Mouse (Mus musculus) forebrain, embryonic 16.5 days (tissue): Measurements from ENCODE around the gene Rps6ka1. TPM values are rescaled to one million over a fixed set of nuclear protein-coding genes. Genes with fewer than 3 reads are reported as not detected.

Experiments used
- ATAC-seq: fragments of 200-750 bp; cut with Nextera tagmentation; 2 replicates; pipeline ENCODE4 v1.8.0; 2017; ENCODE audit warnings: mild to moderate bottlenecking, moderate library complexity
- H3K27ac ChIP-seq: fragments of 300-500 bp; sonication (generic); 2 replicates; pipeline ENCODE4 v1.5.1; 2014; ENCODE audit warnings: low read length, control low read depth
- H3K27me3 ChIP-seq: fragments of 300-500 bp; sonication (generic); replicated peaks from 2 replicates; pipeline ENCODE4 v1.6.1; 2014; ENCODE audit warnings: low read length; ENCODE audit not compliant: control insufficient read depth, insufficient read depth
- H3K36me3 ChIP-seq: fragments of 300-500 bp; sonication (generic); 2 replicates; pipeline ENCODE4 v1.6.1; 2014; ENCODE audit not compliant: control insufficient read depth, insufficient read depth
- H3K4me1 ChIP-seq: fragments of 300-500 bp; sonication (generic); replicated peaks from 2 replicates; pipeline ENCODE4 v1.6.1; 2014; ENCODE audit warnings: low read length; ENCODE audit not compliant: control insufficient read depth, insufficient read depth
- H3K4me2 ChIP-seq: fragments of 300-500 bp; sonication (generic); 2 replicates; pipeline ENCODE4 v1.6.1; 2014; ENCODE audit warnings: mild to moderate bottlenecking, low read length, control low read depth
- H3K4me3 ChIP-seq: fragments of 300-500 bp; sonication (generic); replicated peaks from 2 replicates; pipeline ENCODE4 v1.5.1; 2014; ENCODE audit warnings: mild to moderate bottlenecking, low read length, control low read depth
- H3K9ac ChIP-seq: fragments of 300-500 bp; sonication (generic); replicated peaks from 2 replicates; pipeline ENCODE4 v1.6.1; 2014; ENCODE audit warnings: low read depth, low read length, control low read depth
- H3K9me3 ChIP-seq: fragments of 300-500 bp; sonication (generic); 2 replicates; pipeline ENCODE4 v1.6.1; 2016; ENCODE audit warnings: low read length; ENCODE audit not compliant: control insufficient read depth
- WGBS: fragments of 180-500 bp; shearing (Covaris S2); extraction: QIAGEN DNeasy Blood & Tissue Kit; methylation state at CpG from one replicate; pipeline ENCODE4 v1.1.7; 2014; 5-methylcytosine and 5-hydroxymethylcytosine counted together
- polyA plus RNA-seq: library from polyadenylated mRNA; unstranded; fragments of >200 nt; fragmentation: Nextera tagmentation; extraction: Ambion mirVana; gene quantifications from 2 replicates; pipeline ENCODE4 v1.2.1, GENCODE M21; 2015

The Rps6ka1 gene
- polyA plus RNA-seq, 1 experiment from 2014 or later: 19.2 TPM

- WGBS: 65% methylated on average over 3 of the region's 3 CpGs
Observed at GRCm38 (mm10) chr4:133884888-133885287, 2.7 kb downstream of the Rps6ka1 start.

GRCm38 (mm10) chr4:133884127-133884753 lies 3.4 kb downstream of the Rps6ka1 start:
- H3K27ac ChIP-seq: no peak overlapping the region
- no peak overlapping the region for H3K4me2 ChIP-seq
- no peaks in the 10 kb centered on the region for H3K9me3 ChIP-seq
- H3K4me3 ChIP-seq: no peak overlapping the region
- H3K27me3 ChIP-seq: no peaks in the 10 kb centered on the region
- ATAC-seq: no peak
- 91% methylated on average over 8 of the region's 8 CpGs for WGBS
- H3K4me1 ChIP-seq: peaks cover 9% of the 10 kb centered on the region
- H3K9ac ChIP-seq: no peak overlapping the region
- no peaks in the 10 kb centered on the region for H3K36me3 ChIP-seq

More at GRCm38 (mm10) chr4:133884888-133885287, 2.7 kb downstream of the Rps6ka1 start:
- no peaks in the 10 kb centered on the region for H3K36me3 ChIP-seq
- H3K9me3 ChIP-seq: no peaks in the 10 kb centered on the region
- no peak overlapping the region for H3K4me2 ChIP-seq
- H3K9ac ChIP-seq: no peak overlapping the region
- ATAC-seq: no peak
- H3K4me3 ChIP-seq: no peak overlapping the region
- peaks cover 9% of the 10 kb centered on the region for H3K4me1 ChIP-seq
- no peak overlapping the region for H3K27ac ChIP-seq
- no peaks in the 10 kb centered on the region for H3K27me3 ChIP-seq

GRCm38 (mm10) chr4:133881851-133882250 lies 5.7 kb downstream of the Rps6ka1 start:
- H3K4me2 ChIP-seq: no peak overlapping the region
- peaks cover 2% of the 10 kb centered on the region; the same call in 1 of the 2 replicates for H3K4me1 ChIP-seq
- H3K9ac ChIP-seq: no peak overlapping the region
- no peaks in the 10 kb centered on the region for H3K9me3 ChIP-seq
- H3K27ac ChIP-seq: no peak overlapping the region
- no peak overlapping the region for H3K4me3 ChIP-seq
- 94% methylated on average over 3 of the region's 3 CpGs for WGBS
- H3K27me3 ChIP-seq: no peaks in the 10 kb centered on the region
- no peaks in the 10 kb centered on the region for H3K36me3 ChIP-seq
- ATAC-seq: no peak

GRCm38 (mm10) chr4:133881399-133881798 lies 6.2 kb downstream of the Rps6ka1 start:
- H3K9me3 ChIP-seq: no peaks in the 10 kb centered on the region
- no peaks in the 10 kb centered on the region for H3K27me3 ChIP-seq
- H3K4me2 ChIP-seq: no peak overlapping the region
- no peaks in the 10 kb centered on the region for H3K4me1 ChIP-seq
- no peak for ATAC-seq
- WGBS: 88% methylated on average over 4 of the region's 4 CpGs
- no peaks in the 10 kb centered on the region for H3K36me3 ChIP-seq
- no peak overlapping the region for H3K27ac ChIP-seq
- H3K4me3 ChIP-seq: no peak overlapping the region
- no peak overlapping the region for H3K9ac ChIP-seq

- 82% methylated on average over 12 of the region's 12 CpGs for WGBS
- Histone ChIP-seq H3K36me3 (no peaks in the 10 kb centered on the region), H3K4me3 (no peak overlapping the region), H3K4me2 (no peak overlapping the region), H3K9ac (no peak overlapping the region), H3K27me3 (no peaks in the 10 kb centered on the region), H3K9me3 (no peaks in the 10 kb centered on the region), H3K4me1 (no peaks in the 10 kb centered on the region), H3K27ac (no peak overlapping the region)
- ATAC-seq: no peak
Observed at GRCm38 (mm10) chr4:133879145-133879902, 8.3 kb downstream of the Rps6ka1 start.

GRCm38 (mm10) chr4:133877850-133878755 lies 9.5 kb downstream of the Rps6ka1 start:
- Histone ChIP-seq H3K27ac (no peak overlapping the region), H3K9ac (no peak overlapping the region), H3K4me3 (no peak overlapping the region), H3K36me3 (no peaks in the 10 kb centered on the region), H3K9me3 (no peaks in the 10 kb centered on the region), H3K4me2 (no peak overlapping the region), H3K27me3 (no peaks in the 10 kb centered on the region), H3K4me1 (no peaks in the 10 kb centered on the region)
- ATAC-seq: no peak
- WGBS: 89% methylated on average over 14 of the region's 14 CpGs

GRCm38 (mm10) chr4:133874865-133875517 lies 12.6 kb downstream of the Rps6ka1 start:
- no peak for ATAC-seq
- Histone ChIP-seq H3K27me3 (no peaks in the 10 kb centered on the region), H3K36me3 (no peaks in the 10 kb centered on the region), H3K9me3 (no peaks in the 10 kb centered on the region), H3K4me1 (no peaks in the 10 kb centered on the region), H3K9ac (no peak overlapping the region), H3K4me3 (no peak overlapping the region), H3K4me2 (no peak overlapping the region), H3K27ac (no peak overlapping the region)
- 80% methylated on average over 13 of the region's 13 CpGs for WGBS

- Histone ChIP-seq H3K4me1 (no peaks in the 10 kb centered on the region), H3K36me3 (no peaks in the 10 kb centered on the region), H3K27me3 (no peaks in the 10 kb centered on the region), H3K9me3 (no peaks in the 10 kb centered on the region), H3K4me3 (no peak overlapping the region), H3K4me2 (no peak overlapping the region), H3K27ac (no peak overlapping the region), H3K9ac (no peak overlapping the region)
- no peak for ATAC-seq
- 84% methylated on average over 17 of the region's 17 CpGs for WGBS
Observed at GRCm38 (mm10) chr4:133873926-133874864, 13.4 kb downstream of the Rps6ka1 start.
